Mouse (Mus musculus): Measurements from ENCODE around the gene Olfr859.

DNA sequence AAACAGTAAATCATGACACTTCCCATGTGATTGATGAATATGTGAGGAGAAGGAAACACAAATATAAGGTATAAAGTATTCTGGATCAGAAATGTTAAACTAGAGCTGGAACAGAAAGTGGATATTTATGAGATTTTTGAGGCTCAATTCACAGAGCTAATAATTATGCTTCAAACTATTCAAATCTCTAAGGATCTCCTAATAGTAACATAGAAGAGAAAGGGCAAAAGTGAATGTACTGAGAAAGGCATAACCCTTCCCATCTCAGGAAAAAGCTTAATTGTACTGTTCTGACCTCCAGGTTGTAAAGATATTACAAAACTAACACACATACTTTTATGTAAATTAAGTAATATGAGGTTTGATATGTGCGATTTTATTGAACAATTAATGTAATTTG lies 44.9 kb downstream of the Olfr859 start, which contains the start of gene Olfr860:
- TF ChIP-seq CTCF (IDR thresholded peaks at IDR 0.05; ENCODE audit: extremely low read depth, insufficient read length, insufficient replicate concordance, low read depth, low read length) (no peak), POLR2A (IDR thresholded peaks at IDR 0.05; ENCODE audit: low read depth, low read length) (no peak)
